Mouse (Mus musculus) neural tube, embryonic 14.5 days (tissue): ENCODE measurements around the gene St3gal3. TPM values are rescaled to one million over a fixed set of nuclear protein-coding genes. Genes with fewer than 3 reads are reported as not detected.

Experiments
- ATAC-seq: fragments of 200-750 bp; cut with Nextera tagmentation; 2 replicates; pipeline ENCODE4 v1.8.0; 2017; ENCODE audit warnings: low read depth, mild to moderate bottlenecking, moderate TSS enrichment, moderate library complexity
- H3K27ac ChIP-seq: fragments of 300-500 bp; sonication (generic); 2 replicates; pipeline ENCODE4 v1.5.1; 2014; ENCODE audit warnings: low read depth, mild to moderate bottlenecking, control low read depth, low read length, moderate library complexity, mixed read lengths
- H3K27me3 ChIP-seq: fragments of 300-500 bp; sonication (generic); 2 replicates; pipeline ENCODE4 v1.6.1; 2014; ENCODE audit warnings: low read length; ENCODE audit not compliant: control insufficient read depth, insufficient read depth
- H3K36me3 ChIP-seq: fragments of 300-500 bp; sonication (generic); 2 replicates; pipeline ENCODE4 v1.6.1; 2014; ENCODE audit warnings: low read length, mixed read lengths; ENCODE audit not compliant: control insufficient read depth, insufficient read depth
- H3K4me1 ChIP-seq: fragments of 300-500 bp; sonication (generic); 2 replicates; pipeline ENCODE4 v1.6.1; 2014; ENCODE audit warnings: low read length; ENCODE audit not compliant: control insufficient read depth, insufficient read depth
- H3K4me2 ChIP-seq: fragments of 300-500 bp; sonication (generic); 2 replicates; pipeline ENCODE4 v1.6.1; 2014; ENCODE audit warnings: mild to moderate bottlenecking, low read depth, low read length, control low read depth
- H3K4me3 ChIP-seq: fragments of 300-500 bp; sonication (generic); 2 replicates; pipeline ENCODE4 v1.5.1; 2014; ENCODE audit warnings: low read depth, low read length, control low read depth, mixed read lengths
- H3K9ac ChIP-seq: fragments of 300-500 bp; sonication (generic); replicated peaks from 2 replicates; pipeline ENCODE4 v1.6.1; 2014; ENCODE audit warnings: low read depth, mild to moderate bottlenecking, control low read depth, low read length, mixed read lengths
- H3K9me3 ChIP-seq: fragments of 300-500 bp; sonication (generic); 2 replicates; pipeline ENCODE4 v1.6.1; 2016; ENCODE audit warnings: low read length; ENCODE audit not compliant: control insufficient read depth
- WGBS: fragments of 180-500 bp; shearing (Covaris S2); extraction: QIAGEN DNeasy Blood & Tissue Kit; methylation state at CpG from one replicate; pipeline ENCODE4 v1.1.7; 2014; 5-methylcytosine and 5-hydroxymethylcytosine counted together
- polyA plus RNA-seq: library from polyadenylated mRNA; unstranded; fragments of >200 nt; fragmentation: Nextera tagmentation; extraction: Ambion mirVana; gene quantifications from 2 replicates; pipeline ENCODE4 v1.2.1, GENCODE M21; 2014

St3gal3 gene
- polyA plus RNA-seq, 1 experiment from 2014 or later = 10.6 TPM

DNA sequence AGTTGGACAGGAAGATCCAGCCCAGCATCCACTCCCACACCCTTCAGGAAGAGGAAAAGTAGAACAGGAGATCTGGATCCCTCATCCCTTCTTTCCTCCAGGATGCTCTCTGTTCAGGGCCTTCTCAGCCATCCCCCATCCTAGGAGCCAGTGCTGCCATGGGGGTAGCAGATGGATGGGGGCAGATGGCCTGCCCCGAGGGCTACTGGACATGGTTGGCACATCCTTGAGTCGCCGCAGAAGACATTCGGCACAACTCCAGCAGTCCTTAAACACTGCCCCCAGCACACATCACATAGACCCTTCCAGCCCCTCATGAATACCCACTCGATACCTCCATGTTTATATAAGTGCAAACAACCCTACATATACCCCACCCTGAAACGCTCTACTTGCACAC lies 238.7 kb downstream of the St3gal3 start:
- Histone ChIP-seq H3K36me3 (peaks cover 48% of the 10 kb centered on the region), H3K27me3 (no peaks in the 10 kb centered on the region), H3K27ac (no peak overlapping the region), H3K4me2 (no peak overlapping the region), H3K4me1 (peaks cover 6% of the 10 kb centered on the region; the same call in 1 of the 2 replicates), H3K4me3 (no peak overlapping the region), H3K9me3 (no peaks in the 10 kb centered on the region), H3K9ac (no peak overlapping the region)
- ATAC-seq = no peak
- 94% methylated on average over 6 of the region's 6 CpGs for WGBS

DNA sequence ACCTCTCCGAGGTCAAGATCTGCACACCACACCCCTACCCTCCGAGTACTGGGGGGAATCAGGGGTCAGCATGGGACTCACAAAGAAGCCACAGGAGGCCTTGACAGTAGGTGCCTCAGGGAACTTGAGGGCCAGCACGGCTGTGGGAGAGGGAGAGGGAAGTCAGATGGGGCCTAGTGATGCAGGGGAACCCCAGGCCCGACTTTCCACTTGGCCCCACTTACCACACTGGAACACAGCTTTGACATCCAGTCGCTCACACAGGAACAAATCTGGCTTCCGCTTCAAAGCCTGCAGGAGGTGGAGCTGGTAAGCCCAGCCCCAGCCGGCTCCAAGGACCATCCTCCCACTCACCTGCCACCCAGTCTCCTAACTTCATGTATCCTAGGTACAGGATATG lies 239.4 kb downstream of the St3gal3 start:
- no peaks in the 10 kb centered on the region for H3K9me3 ChIP-seq
- peaks cover 7% of the 10 kb centered on the region; the same call in 1 of the 2 replicates for H3K4me1 ChIP-seq
- H3K27me3 ChIP-seq = no peaks in the 10 kb centered on the region
- H3K4me3 ChIP-seq = no peak overlapping the region
- ATAC-seq = no peak
- 78% methylated on average over 7 of the region's 7 CpGs for WGBS
- no peak overlapping the region for H3K9ac ChIP-seq
- no peak overlapping the region for H3K27ac ChIP-seq
- peaks cover 43% of the 10 kb centered on the region for H3K36me3 ChIP-seq
- H3K4me2 ChIP-seq = no peak overlapping the region

DNA sequence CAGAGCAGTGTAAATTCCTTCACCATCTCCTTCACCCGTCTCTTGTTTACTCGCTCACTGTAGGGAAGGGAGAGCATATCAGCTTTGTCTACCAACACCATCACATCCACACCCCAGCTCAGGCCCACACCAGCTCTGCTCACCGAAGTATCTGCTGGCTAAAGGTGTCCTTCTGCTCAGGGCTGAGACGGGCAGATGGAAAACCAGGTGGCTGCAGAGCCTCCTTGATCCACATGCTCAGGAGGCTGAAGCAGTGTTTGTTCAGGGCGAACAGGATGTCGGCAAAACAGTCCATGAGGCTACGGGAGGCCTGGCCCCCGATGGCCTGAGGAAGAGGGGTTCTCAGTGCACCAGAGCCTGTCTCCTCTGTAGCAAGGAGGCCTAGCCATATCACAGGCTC lies 240.1 kb downstream of the St3gal3 start:
- 89% methylated on average over 8 of the region's 8 CpGs for WGBS
- ATAC-seq = no peak
- Histone ChIP-seq H3K9ac (no peak overlapping the region), H3K4me1 (peaks cover 7% of the 10 kb centered on the region; the same call in 1 of the 2 replicates), H3K27me3 (no peaks in the 10 kb centered on the region), H3K9me3 (no peaks in the 10 kb centered on the region), H3K4me3 (no peak overlapping the region), H3K36me3 (peaks cover 37% of the 10 kb centered on the region), H3K27ac (no peak overlapping the region), H3K4me2 (no peak overlapping the region)

- Histone ChIP-seq H3K4me2 (no peak overlapping the region), H3K4me1 (peaks cover 7% of the 10 kb centered on the region; the same call in 1 of the 2 replicates), H3K36me3 (peaks cover 28% of the 10 kb centered on the region), H3K9ac (no peak overlapping the region), H3K9me3 (no peaks in the 10 kb centered on the region), H3K27me3 (no peaks in the 10 kb centered on the region), H3K4me3 (no peak overlapping the region), H3K27ac (no peak overlapping the region)
- no peak for ATAC-seq
- 32% methylated on average over 9 of the region's 9 CpGs for WGBS
Measured at GRCm38 (mm10) chr4:117893376-117893775, 241.3 kb downstream of the St3gal3 start.

DNA sequence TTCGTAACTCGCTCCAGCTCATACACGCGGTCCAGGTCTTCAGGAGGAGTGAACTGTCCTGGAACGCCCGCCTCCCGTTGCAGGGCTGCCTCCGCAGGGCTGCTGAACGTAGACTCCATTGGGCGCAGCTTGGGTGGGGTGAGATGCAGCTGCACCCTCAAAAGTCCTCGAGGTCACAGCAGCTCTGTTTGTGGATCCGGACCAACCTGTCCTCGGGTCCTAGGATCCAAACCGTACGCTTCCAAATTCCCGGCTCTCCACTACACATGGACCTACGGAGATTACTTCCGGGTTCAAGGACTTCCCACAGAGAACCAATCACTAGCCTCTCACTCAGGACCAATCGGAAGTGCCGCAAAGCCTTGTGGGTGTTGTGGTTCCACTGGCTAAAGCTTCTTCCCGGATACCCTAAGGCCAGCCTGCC lies 243.0 kb downstream of the St3gal3 start, which contains the start of gene Dph2:
Dph2 (minus strand) TSS at position 295 of the 424 bp plus-strand sequence.
- Histone ChIP-seq H3K4me1 (peaks cover 10% of the 10 kb centered on the region), H3K27me3 (no peaks in the 10 kb centered on the region), H3K4me2 (peak within 1 kb of the TSS; percentile 89), H3K9me3 (no peaks in the 10 kb centered on the region), H3K36me3 (peaks cover 17% of the 10 kb centered on the region), H3K27ac (no peak within 1 kb of the TSS), H3K4me3 (peak within 1 kb of the TSS; percentile 71), H3K9ac (peak within 1 kb of the TSS; percentile 48)
- under 1% methylated on average over 21 of the region's 21 CpGs for WGBS
- ATAC-seq = peak; percentile 88

DNA sequence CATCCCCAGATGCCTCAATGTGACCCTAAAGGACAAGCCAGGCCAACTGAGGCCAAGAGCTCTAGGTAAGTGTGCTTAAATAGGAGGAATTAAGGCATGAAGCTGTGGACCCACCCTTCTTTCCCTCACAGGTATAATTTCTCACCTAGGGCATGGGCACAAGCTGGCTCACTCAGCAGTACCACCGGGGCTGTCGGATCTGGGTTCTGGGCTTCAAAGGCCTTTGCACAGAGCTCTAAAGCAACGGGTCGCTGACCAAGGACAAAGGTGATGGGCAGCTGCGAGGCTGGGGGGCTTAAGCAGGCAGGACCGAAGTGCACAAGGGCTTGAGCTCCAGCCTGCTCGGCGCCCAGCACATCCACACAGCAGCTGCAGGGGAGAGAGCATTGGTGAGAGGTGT lies 244.0 kb downstream of the St3gal3 start:
- peaks cover 17% of the 10 kb centered on the region for H3K36me3 ChIP-seq
- H3K4me2 ChIP-seq = peak overlapping the region; percentile 89; the same call in 1 of the 2 replicates
- no peak overlapping the region for H3K27ac ChIP-seq
- no peak for ATAC-seq
- H3K27me3 ChIP-seq = no peaks in the 10 kb centered on the region
- 78% methylated on average over 8 of the region's 8 CpGs for WGBS
- H3K4me3 ChIP-seq = no peak overlapping the region
- no peaks in the 10 kb centered on the region for H3K9me3 ChIP-seq
- no peak overlapping the region for H3K9ac ChIP-seq
- H3K4me1 ChIP-seq = peaks cover 16% of the 10 kb centered on the region

GRCm38 (mm10) chr4:117890031-117890430 lies 244.7 kb downstream of the St3gal3 start:
- H3K4me1 ChIP-seq = peaks cover 16% of the 10 kb centered on the region
- no peaks in the 10 kb centered on the region for H3K27me3 ChIP-seq
- H3K36me3 ChIP-seq = peaks cover 19% of the 10 kb centered on the region
- H3K4me3 ChIP-seq = no peak overlapping the region
- WGBS = 95% methylated on average over 14 of the region's 14 CpGs
- no peak overlapping the region for H3K4me2 ChIP-seq
- H3K9ac ChIP-seq = no peak overlapping the region
- H3K27ac ChIP-seq = no peak overlapping the region
- H3K9me3 ChIP-seq = no peaks in the 10 kb centered on the region
- ATAC-seq = no peak

- ATAC-seq = no peak
- no peaks in the 10 kb centered on the region for H3K27me3 ChIP-seq
Measured at GRCm38 (mm10) chr4:117889471-117889870, 245.2 kb downstream of the St3gal3 start.

DNA sequence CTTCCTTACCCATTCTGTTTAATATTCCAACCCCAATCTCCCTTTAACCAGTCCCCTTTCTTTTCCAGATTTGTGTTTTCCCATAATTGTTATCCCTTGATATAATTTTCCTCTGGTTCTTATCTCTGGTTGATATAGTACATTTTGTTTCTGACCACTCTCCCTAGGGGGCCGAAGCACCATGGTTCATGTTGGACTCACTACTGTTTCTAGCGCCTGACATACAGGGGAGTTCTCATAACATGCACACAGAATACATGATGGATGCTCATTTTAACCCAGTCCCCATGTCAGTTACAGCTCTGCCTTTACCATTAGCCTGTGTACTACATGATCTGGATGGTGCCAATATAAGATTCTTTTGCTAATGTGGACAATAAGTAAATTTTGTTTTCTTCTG lies 246.8 kb downstream of the St3gal3 start:
- Histone ChIP-seq H3K4me2 (peak overlapping the region; percentile 90), H3K36me3 (peaks cover 21% of the 10 kb centered on the region), H3K4me1 (peaks cover 27% of the 10 kb centered on the region), H3K27me3 (no peaks in the 10 kb centered on the region), H3K9me3 (no peaks in the 10 kb centered on the region), H3K27ac (no peak overlapping the region), H3K9ac (no peak overlapping the region), H3K4me3 (peak overlapping the region; percentile 95; the same call in 1 of the 2 replicates)
- no peak for ATAC-seq
- 68% methylated on average over 2 of the region's 2 CpGs for WGBS

More at GRCm38 (mm10) chr4:117889471-117889870, 245.2 kb downstream of the St3gal3 start:
- 94% methylated on average over 15 of the region's 15 CpGs for WGBS
- Histone ChIP-seq H3K4me2 (no peak overlapping the region), H3K9me3 (no peaks in the 10 kb centered on the region), H3K36me3 (peaks cover 19% of the 10 kb centered on the region), H3K4me3 (no peak overlapping the region), H3K4me1 (peaks cover 16% of the 10 kb centered on the region), H3K27ac (no peak overlapping the region), H3K9ac (no peak overlapping the region)
